Mouse (Mus musculus) liver, adult 2 months (tissue): Measurements from ENCODE around the gene Npw.

Experiments used
- CTCF ChIP-seq: fragments of 200-500 bp; IDR thresholded peaks from 2 replicates; pipeline ENCODE4 v1.5.1; 2011; ENCODE audit warnings: low read depth, low read length, control low read depth
- POLR2A ChIP-seq: fragments of 200-500 bp; IDR thresholded peaks from 2 replicates; pipeline ENCODE4 v1.6.1; 2011; ENCODE audit warnings: low read length, control low read depth; ENCODE audit not compliant: insufficient read depth; ENCODE audit errors: extremely low read depth

- TF ChIP-seq CTCF = no peak
- TF ChIP-seq POLR2A = no peak
These were observed 28.3 kb upstream of the Npw start for GRCm38 (mm10) chr17:24686514-24686913.
